ENCODE assay signal across 9 mouse cellular contexts in genomic region chr19:4149764-4150461, GRCm38 (mm10). TPM values are rescaled to one million over a fixed set of nuclear protein-coding genes. Genes with fewer than 3 reads are reported as not detected.
DNase-seq lines count a peak whose midpoint lies in the region; ATAC-seq and TF ChIP-seq lines count a peak whose summit lies in the region.
"Had no signal": no experiment of that assay in that cellular context is flagged by ENCODE, and none has a peak within 500 bp of the region (broad histone marks: within the 10 kb centered on the region; RNA-seq: fewer than 3 reads in every experiment).

No protein-coding gene starts in this region.

- H3K27me3 ChIP-seq in hindbrain, embryonic 10.5 days (ENCODE audit: insufficient read depth, poor library complexity, severe bottlenecking) = no peaks in the 10 kb centered on the region
- no peaks in the 10 kb centered on the region for H3K27me3 ChIP-seq in hindbrain, embryonic 11.5 days (ENCODE audit: control insufficient read depth, insufficient read depth, low read length)
- H3K27me3 ChIP-seq in C2C12 (ENCODE audit: control insufficient read depth, insufficient read depth, insufficient read length) = no peaks in the 10 kb centered on the region
- H3K27me3 ChIP-seq in limb, embryonic 15.5 days = no peaks in the 10 kb centered on the region
- H3K27me3 ChIP-seq: Patski had no signal

- peaks cover 15% of the 10 kb centered on the region for H3K79me3 ChIP-seq in C2C12 (ENCODE audit: low read depth)

- no peak for DNase-seq in hindbrain, embryonic 10.5 days (ENCODE audit: low spot score)
- DNase-seq in hindbrain, embryonic 11.5 days (ENCODE audit: low spot score) = no peak
- no peak for DNase-seq in right cerebral cortex, postnatal 36 days (ENCODE audit: low spot score in 2 of 2)
- no peak for DNase-seq in right cerebral cortex, adult 2 months (ENCODE audit: low spot score in 2 of 2)

- no peak overlapping the region for H3ac ChIP-seq in C2C12 (ENCODE audit: control insufficient read depth, insufficient read length, low read depth)

- no peaks in the 10 kb centered on the region for H3K9me3 ChIP-seq in hindbrain, embryonic 10.5 days
- no peaks in the 10 kb centered on the region for H3K9me3 ChIP-seq in hindbrain, embryonic 11.5 days (ENCODE audit: control insufficient read depth, low read length)
- no peaks in the 10 kb centered on the region for H3K9me3 ChIP-seq in limb, embryonic 15.5 days

- no peak for TF ChIP-seq CTCF in C2C12 (IDR thresholded peaks at IDR 0.05; ENCODE audit: control insufficient read depth, insufficient read depth, insufficient read length)

- H3K4me3 ChIP-seq in hindbrain, embryonic 10.5 days = peak overlapping the region; percentile 79
- no peak overlapping the region for H3K4me3 ChIP-seq in hindbrain, embryonic 11.5 days (ENCODE audit: low read depth, low read length)
- H3K4me3 ChIP-seq in C2C12 (ENCODE audit: insufficient read depth, poor library complexity, severe bottlenecking) = peak overlapping the region; percentile 74
- peak overlapping the region; percentile 80 for H3K4me3 ChIP-seq in brown adipose tissue, adult 24 weeks (ENCODE audit: insufficient read depth, low read depth, low read length)
- H3K4me3 ChIP-seq in limb, embryonic 15.5 days = peak overlapping the region; percentile 92

- WGBS in hindbrain, embryonic 10.5 days = 94% methylated on average over 17 of the region's 17 CpGs
- 95% methylated on average over 17 of the region's 17 CpGs for WGBS in hindbrain, embryonic 11.5 days
- WGBS in limb, embryonic 15.5 days = 93% methylated on average over 17 of the region's 17 CpGs

- no peak overlapping the region for H3K27ac ChIP-seq in hindbrain, embryonic 10.5 days
- H3K27ac ChIP-seq in hindbrain, embryonic 11.5 days (ENCODE audit: low read depth, low read length) = no peak overlapping the region
- no peak overlapping the region for H3K27ac ChIP-seq in brown adipose tissue, adult 24 weeks (replicated peaks; ENCODE audit: low read depth, low read length)
- H3K27ac ChIP-seq in limb, embryonic 15.5 days = no peak overlapping the region

- H3K9ac ChIP-seq in hindbrain, embryonic 11.5 days (ENCODE audit: low read depth, low read length) = no peak overlapping the region
- H3K9ac ChIP-seq in limb, embryonic 15.5 days = no peak overlapping the region

- peaks cover 28% of the 10 kb centered on the region for H3K79me2 ChIP-seq in C2C12 (ENCODE audit: control insufficient read depth, insufficient read depth)

- ATAC-seq in hindbrain, embryonic 11.5 days (ENCODE audit: low FRiP score) = no peak
- ATAC-seq in limb, embryonic 15.5 days (ENCODE audit: insufficient number of reproducible peaks, low FRiP score, low TSS enrichment, low read depth) = no peak
- ATAC-seq in granulocyte monocyte progenitor cell, adult 5-6 weeks (replicated peaks; ENCODE audit: poor library complexity, severe bottlenecking) = no peak
- ATAC-seq: Patski had no signal

- no peak overlapping the region for H3K4me2 ChIP-seq in hindbrain, embryonic 11.5 days (replicated peaks; ENCODE audit: low read depth, low read length)
- H3K4me2 ChIP-seq in limb, embryonic 15.5 days = peak overlapping the region; percentile 81

- peaks cover 39% of the 10 kb centered on the region for H3K4me1 ChIP-seq in hindbrain, embryonic 10.5 days (replicated peaks)
- H3K4me1 ChIP-seq in hindbrain, embryonic 11.5 days (replicated peaks; ENCODE audit: control insufficient read depth, insufficient read depth, low read length) = peaks cover 8% of the 10 kb centered on the region
- H3K4me1 ChIP-seq in brown adipose tissue, adult 24 weeks (ENCODE audit: control insufficient read depth, insufficient read depth, insufficient read length, low read length) = peaks cover 36% of the 10 kb centered on the region
- peaks cover 22% of the 10 kb centered on the region for H3K4me1 ChIP-seq in limb, embryonic 15.5 days

- H3K36me3 ChIP-seq in hindbrain, embryonic 10.5 days = peaks cover 44% of the 10 kb centered on the region
- H3K36me3 ChIP-seq in hindbrain, embryonic 11.5 days (ENCODE audit: control insufficient read depth, insufficient read depth, low read length) = 0 out of 2 replicates have a peak, but pooled peaks cover 2% of the 10 kb centered on the region
- H3K36me3 ChIP-seq in C2C12 (ENCODE audit: control insufficient read depth, insufficient read depth) = peaks cover 27% of the 10 kb centered on the region
- peaks cover 39% of the 10 kb centered on the region for H3K36me3 ChIP-seq in limb, embryonic 15.5 days

TF ChIP-seq in C2C12, 6 proteins besides CTCF, POLR2A, EP300 and RAD21:
- TF ChIP-seq MYOG (IDR thresholded peaks at IDR 0.05; ENCODE audit: control insufficient read depth, extremely low read depth, insufficient read length) (no peak), FOSL1 (IDR thresholded peaks at IDR 0.05; ENCODE audit: insufficient read depth, low read length, poor library complexity, severe bottlenecking) (no peak), MAX (IDR thresholded peaks at IDR 0.05) (no peak), MYOD1 (IDR thresholded peaks at IDR 0.05; ENCODE audit: control insufficient read depth, insufficient read length, low read depth) (no peak), CEBPB (IDR thresholded peaks at IDR 0.05; ENCODE audit: low read depth) (no peak)

RNA-seq across cellular contexts. Expression of gene Coro1b, which starts 1.5 kb away (rescaled TPM):
- 138 and 156 TPM in 2 replicates for polyA plus RNA-seq in hindbrain, embryonic 10.5 days (2016; fragmentation: Nextera tagmentation; extraction: Ambion mirVana)
- polyA plus RNA-seq in hindbrain, embryonic 11.5 days (2014; fragmentation: Nextera tagmentation; extraction: Ambion mirVana) = 119 and 123 TPM in 2 replicates
- 257 TPM for polyA plus RNA-seq in C2C12 (2012; fragmentation: generic; extraction: Trizol)
- polyA plus RNA-seq in brown adipose tissue, adult 24 weeks (2012; ENCODE audit: insufficient read depth, insufficient read length, missing spikeins) = 103 and 112 TPM in 2 replicates
- polyA plus RNA-seq in limb, embryonic 15.5 days (2015; fragmentation: Nextera tagmentation; extraction: Ambion mirVana) = 169 and 170 TPM in 2 replicates
- 143 and 234 TPM in 2 replicates for total RNA-seq in granulocyte monocyte progenitor cell, adult 5-6 weeks (2014; fragmentation: Nextera tagmentation)
- 71.3 and 73.2 TPM in 2 replicates for total RNA-seq in granulocyte monocyte progenitor cell, adult 5-6 weeks (2017)

RNA-seq across cellular contexts. Expression of gene Ptprcap, which starts 3.5 kb away (rescaled TPM):
- 0.51 and 0.76 TPM in 2 replicates for polyA plus RNA-seq in hindbrain, embryonic 10.5 days (2016; fragmentation: Nextera tagmentation; extraction: Ambion mirVana)
- polyA plus RNA-seq in hindbrain, embryonic 11.5 days (2014; fragmentation: Nextera tagmentation; extraction: Ambion mirVana) = 1.0 and 1.1 TPM in 2 replicates
- polyA plus RNA-seq in C2C12 (2012; fragmentation: generic; extraction: Trizol) = 5.8 TPM
- polyA plus RNA-seq in brown adipose tissue, adult 24 weeks (2012; ENCODE audit: insufficient read depth, insufficient read length, missing spikeins) = 1.3 and 3.3 TPM in 2 replicates
- 7.4 and 9.5 TPM in 2 replicates for polyA plus RNA-seq in limb, embryonic 15.5 days (2015; fragmentation: Nextera tagmentation; extraction: Ambion mirVana)
- total RNA-seq in granulocyte monocyte progenitor cell, adult 5-6 weeks (2014; fragmentation: Nextera tagmentation) = 40.8 and 53.6 TPM in 2 replicates
- total RNA-seq in granulocyte monocyte progenitor cell, adult 5-6 weeks (2017) = 64.9 and 84.1 TPM in 2 replicates

RNA-seq across cellular contexts. Expression of gene Cabp4, which starts 6.1 kb away (rescaled TPM):
- 0.12 TPM in 1 of 2 replicates, not detected in the other for polyA plus RNA-seq in hindbrain, embryonic 10.5 days (2016; fragmentation: Nextera tagmentation; extraction: Ambion mirVana)
- polyA plus RNA-seq in hindbrain, embryonic 11.5 days (2014; fragmentation: Nextera tagmentation; extraction: Ambion mirVana) = not detected in 2 replicates
- 0.04 TPM for polyA plus RNA-seq in C2C12 (2012; fragmentation: generic; extraction: Trizol)
- polyA plus RNA-seq in brown adipose tissue, adult 24 weeks (2012; ENCODE audit: insufficient read depth, insufficient read length, missing spikeins) = not detected in 2 replicates
- polyA plus RNA-seq in limb, embryonic 15.5 days (2015; fragmentation: Nextera tagmentation; extraction: Ambion mirVana) = 0.05 and 0.06 TPM in 2 replicates
- total RNA-seq in granulocyte monocyte progenitor cell, adult 5-6 weeks (2014; fragmentation: Nextera tagmentation) = not detected in 2 replicates
- not detected in 2 replicates for total RNA-seq in granulocyte monocyte progenitor cell, adult 5-6 weeks (2017)

RNA-seq across cellular contexts. Expression of gene Gpr152, which starts 10.3 kb away (rescaled TPM):
- polyA plus RNA-seq in hindbrain, embryonic 10.5 days (2016; fragmentation: Nextera tagmentation; extraction: Ambion mirVana) = not detected in 2 replicates
- polyA plus RNA-seq in hindbrain, embryonic 11.5 days (2014; fragmentation: Nextera tagmentation; extraction: Ambion mirVana) = not detected in 2 replicates
- polyA plus RNA-seq in C2C12 (2012; fragmentation: generic; extraction: Trizol) = not detected
- polyA plus RNA-seq in brown adipose tissue, adult 24 weeks (2012; ENCODE audit: insufficient read depth, insufficient read length, missing spikeins) = not detected in 2 replicates
- not detected in 2 replicates for polyA plus RNA-seq in limb, embryonic 15.5 days (2015; fragmentation: Nextera tagmentation; extraction: Ambion mirVana)
- not detected in 2 replicates for total RNA-seq in granulocyte monocyte progenitor cell, adult 5-6 weeks (2014; fragmentation: Nextera tagmentation)
- not detected in 2 replicates for total RNA-seq in granulocyte monocyte progenitor cell, adult 5-6 weeks (2017)
- polyA plus RNA-seq: Patski had no signal

RNA-seq across cellular contexts. Expression of gene Rps6kb2, which starts 13.2 kb away (rescaled TPM):
- polyA plus RNA-seq in hindbrain, embryonic 10.5 days (2016; fragmentation: Nextera tagmentation; extraction: Ambion mirVana) = 65.4 and 77.0 TPM in 2 replicates
- polyA plus RNA-seq in hindbrain, embryonic 11.5 days (2014; fragmentation: Nextera tagmentation; extraction: Ambion mirVana) = 42.2 and 45.7 TPM in 2 replicates
- polyA plus RNA-seq in C2C12 (2012; fragmentation: generic; extraction: Trizol) = 19.7 TPM
- polyA plus RNA-seq in brown adipose tissue, adult 24 weeks (2012; ENCODE audit: insufficient read depth, insufficient read length, missing spikeins) = 17.2 and 17.7 TPM in 2 replicates
- polyA plus RNA-seq in limb, embryonic 15.5 days (2015; fragmentation: Nextera tagmentation; extraction: Ambion mirVana) = 68.8 and 79.3 TPM in 2 replicates
- total RNA-seq in granulocyte monocyte progenitor cell, adult 5-6 weeks (2014; fragmentation: Nextera tagmentation) = 42.5 and 45.6 TPM in 2 replicates
- 21.0 and 31.6 TPM in 2 replicates for total RNA-seq in granulocyte monocyte progenitor cell, adult 5-6 weeks (2017)
